Mouse (Mus musculus): ENCODE measurements at regions not wholly inside any gene's neighbourhood (a gene's known extent, or its start where the extent isn't known, plus 50 kb on each side); places are given as distances from the start of the nearest gene placed in this dataset.

DNA sequence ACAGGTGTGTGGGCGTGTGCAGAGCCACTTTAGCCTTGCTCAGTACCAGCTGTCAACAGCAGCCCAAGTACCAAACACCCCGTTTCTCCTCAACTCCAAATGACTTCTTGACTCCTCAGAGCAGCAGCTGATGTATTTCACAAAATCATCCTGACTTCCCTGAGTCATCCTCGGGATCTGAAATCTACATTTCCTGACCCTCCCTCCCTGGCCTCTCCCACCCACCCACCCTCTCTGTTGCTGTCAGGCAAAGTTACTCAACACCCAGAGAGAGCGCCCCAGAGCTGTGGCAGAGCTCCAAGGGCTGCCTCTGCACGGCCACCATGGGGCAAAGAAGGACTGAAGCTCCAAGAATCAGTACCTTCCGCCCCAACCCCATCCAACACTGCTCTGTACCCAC lies 83.5 kb upstream of the Cyp1b1 start:
- WGBS, result 85% methylated on average over 6 of the region's 6 CpGs
- Histone ChIP-seq H3K4me2 (no peak overlapping the region), H3K4me1 (replicated peaks) (no peaks in the 10 kb centered on the region), H3K36me3 (no peaks in the 10 kb centered on the region), H3K27ac (no peak overlapping the region), H3K27me3 (no peaks in the 10 kb centered on the region), H3K4me3 (no peak overlapping the region), H3K9me3 (no peaks in the 10 kb centered on the region), H3K9ac (no peak overlapping the region)
- ATAC-seq (ENCODE audit: low FRiP score), result no peak

DNA sequence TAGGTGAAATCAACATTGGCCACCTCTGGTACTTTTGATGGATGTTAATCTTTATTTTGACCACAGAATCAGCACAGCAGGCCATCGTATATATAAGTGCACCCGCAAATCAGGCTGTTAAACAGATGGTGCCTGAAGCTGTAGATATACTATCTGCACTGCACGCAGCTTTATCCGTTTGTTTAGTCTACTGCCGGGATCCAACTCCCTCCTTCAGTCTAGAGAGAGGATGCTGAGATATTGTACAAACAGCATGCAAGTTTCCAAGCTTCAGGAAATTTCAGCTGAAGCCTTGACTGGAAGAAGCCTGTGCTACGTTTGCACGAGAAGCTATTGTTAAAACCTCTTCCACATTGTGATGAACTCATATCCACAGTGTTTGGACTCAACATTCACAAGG lies 75.3 kb upstream of the Cyp1b1 start:
- no peak for ATAC-seq (ENCODE audit: low FRiP score)
- 81% methylated on average over 7 of the region's 7 CpGs for WGBS
- Histone ChIP-seq H3K27ac (no peak overlapping the region), H3K9me3 (no peaks in the 10 kb centered on the region), H3K9ac (no peak overlapping the region), H3K27me3 (no peaks in the 10 kb centered on the region), H3K4me2 (no peak overlapping the region), H3K36me3 (no peaks in the 10 kb centered on the region), H3K4me3 (no peak overlapping the region), H3K4me1 (replicated peaks) (no peaks in the 10 kb centered on the region)

DNA sequence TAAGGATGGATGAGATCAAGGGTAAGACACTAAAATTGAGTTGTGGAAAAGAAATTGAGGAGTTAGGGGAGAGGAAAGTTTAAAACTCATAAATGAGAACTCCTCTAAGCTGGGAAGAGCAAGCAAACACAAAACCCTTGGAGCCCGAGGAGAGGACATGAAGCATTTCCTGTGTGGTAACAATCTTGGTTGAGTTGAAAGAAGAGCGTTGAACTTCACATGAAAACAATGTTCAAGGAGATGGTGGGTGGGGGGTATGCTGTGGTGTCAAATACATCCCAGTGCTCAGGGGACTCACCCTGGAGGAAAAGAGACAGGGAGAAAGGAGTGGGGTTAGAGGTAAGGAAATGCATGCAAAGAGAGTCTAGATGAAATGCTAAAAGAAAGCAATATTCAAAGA lies 72.3 kb upstream of the Cyp1b1 start:
- Histone ChIP-seq H3K4me3 (no peak overlapping the region), H3K9me3 (no peaks in the 10 kb centered on the region), H3K36me3 (no peaks in the 10 kb centered on the region), H3K9ac (no peak overlapping the region), H3K4me1 (replicated peaks) (no peaks in the 10 kb centered on the region), H3K4me2 (no peak overlapping the region), H3K27me3 (no peaks in the 10 kb centered on the region), H3K27ac (no peak overlapping the region)
- no peak for ATAC-seq (ENCODE audit: low FRiP score)
- 89% methylated on average over 2 of the region's 2 CpGs for WGBS

DNA sequence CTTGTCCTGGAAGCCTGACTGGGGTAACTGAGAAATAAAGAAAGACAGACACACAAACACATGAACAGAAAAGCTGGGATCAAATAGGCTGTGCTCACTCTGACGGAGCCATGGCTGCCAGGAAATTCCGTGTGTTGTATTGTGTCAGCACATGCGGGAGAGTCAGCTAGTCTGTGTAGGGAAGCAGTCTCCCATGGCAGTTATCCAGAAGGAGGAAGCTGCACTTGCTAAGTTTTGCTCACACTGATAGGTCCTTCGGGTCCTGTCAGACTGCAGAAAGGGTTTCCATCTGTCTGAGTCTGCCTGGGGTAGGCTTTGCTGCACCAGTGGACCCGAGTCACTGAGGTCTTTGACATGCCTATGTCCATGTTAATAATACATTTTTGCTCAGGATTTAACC lies 71.8 kb upstream of the Cyp1b1 start:
- ATAC-seq (ENCODE audit: low FRiP score), result no peak
- no peaks in the 10 kb centered on the region for H3K27me3 ChIP-seq
- H3K36me3 ChIP-seq, result no peaks in the 10 kb centered on the region
- WGBS, result 79% methylated on average over 5 of the region's 5 CpGs
- no peak overlapping the region for H3K4me3 ChIP-seq
- no peak overlapping the region for H3K9ac ChIP-seq
- no peaks in the 10 kb centered on the region for H3K4me1 ChIP-seq (replicated peaks)
- no peak overlapping the region for H3K4me2 ChIP-seq
- H3K27ac ChIP-seq, result no peak overlapping the region
- no peaks in the 10 kb centered on the region for H3K9me3 ChIP-seq

DNA sequence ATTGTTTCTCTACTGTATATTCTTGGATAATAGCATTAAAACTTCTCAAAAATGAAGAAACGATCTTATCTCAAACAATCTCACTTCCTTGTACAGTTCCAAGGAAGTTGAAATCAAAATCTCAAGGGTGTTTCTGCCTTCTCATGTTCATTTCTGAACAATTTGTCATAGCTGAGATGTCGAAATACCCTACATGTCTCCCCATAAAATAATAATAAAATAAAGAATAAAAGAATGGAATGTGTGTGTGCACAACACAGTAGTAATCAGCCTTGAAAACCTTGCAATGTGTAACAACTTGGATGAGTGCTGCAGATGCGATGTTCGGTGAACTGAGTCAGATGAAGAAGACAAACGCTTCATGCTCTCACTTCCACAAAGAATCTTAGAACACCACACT lies 71.4 kb upstream of the Cyp1b1 start:
- Histone ChIP-seq H3K27ac (no peak overlapping the region), H3K9ac (no peak overlapping the region), H3K4me1 (replicated peaks) (no peaks in the 10 kb centered on the region), H3K9me3 (no peaks in the 10 kb centered on the region), H3K4me3 (no peak overlapping the region), H3K36me3 (no peaks in the 10 kb centered on the region), H3K27me3 (no peaks in the 10 kb centered on the region), H3K4me2 (no peak overlapping the region)
- 93% methylated on average over 5 of the region's 5 CpGs for WGBS
- ATAC-seq (ENCODE audit: low FRiP score), result no peak

DNA sequence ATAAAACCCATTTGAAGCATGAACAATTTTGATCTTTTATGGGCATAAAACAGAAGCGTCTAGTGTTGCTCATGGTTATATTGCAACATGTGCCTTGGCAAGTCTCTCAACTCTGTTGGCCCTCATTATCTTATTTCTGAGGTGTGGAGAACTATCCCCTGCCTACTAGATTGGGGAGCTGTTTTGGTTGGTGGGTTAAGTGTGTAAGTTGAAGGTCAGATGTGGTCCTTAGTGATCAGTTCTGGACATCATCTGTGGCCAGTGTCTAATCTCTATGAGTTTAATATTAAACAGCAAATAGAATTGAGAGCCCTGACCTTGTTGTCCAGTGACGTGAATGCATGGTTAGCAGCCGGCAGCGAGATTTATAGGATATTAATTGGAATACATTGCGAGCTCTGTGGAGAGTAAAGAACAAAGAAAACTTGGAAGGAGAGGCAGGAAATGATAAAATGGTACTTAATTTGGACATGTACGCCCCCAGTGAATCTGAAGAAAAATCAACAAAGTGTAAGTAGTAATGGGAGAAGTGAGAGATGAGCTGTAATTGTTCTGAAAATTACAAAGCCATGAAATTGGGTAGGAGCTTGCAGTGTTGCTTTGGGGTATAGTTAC lies 69.5 kb upstream of the Cyp1b1 start:
- no peaks in the 10 kb centered on the region for H3K27me3 ChIP-seq
- no peak overlapping the region for H3K27ac ChIP-seq
- ATAC-seq (ENCODE audit: low FRiP score), result no peak
- no peaks in the 10 kb centered on the region for H3K36me3 ChIP-seq
- no peaks in the 10 kb centered on the region for H3K4me1 ChIP-seq (replicated peaks)
- H3K4me3 ChIP-seq, result no peak overlapping the region
- no peak overlapping the region for H3K4me2 ChIP-seq
- no peaks in the 10 kb centered on the region for H3K9me3 ChIP-seq
- H3K9ac ChIP-seq, result no peak overlapping the region
- 85% methylated on average over 6 of the region's 6 CpGs for WGBS

DNA sequence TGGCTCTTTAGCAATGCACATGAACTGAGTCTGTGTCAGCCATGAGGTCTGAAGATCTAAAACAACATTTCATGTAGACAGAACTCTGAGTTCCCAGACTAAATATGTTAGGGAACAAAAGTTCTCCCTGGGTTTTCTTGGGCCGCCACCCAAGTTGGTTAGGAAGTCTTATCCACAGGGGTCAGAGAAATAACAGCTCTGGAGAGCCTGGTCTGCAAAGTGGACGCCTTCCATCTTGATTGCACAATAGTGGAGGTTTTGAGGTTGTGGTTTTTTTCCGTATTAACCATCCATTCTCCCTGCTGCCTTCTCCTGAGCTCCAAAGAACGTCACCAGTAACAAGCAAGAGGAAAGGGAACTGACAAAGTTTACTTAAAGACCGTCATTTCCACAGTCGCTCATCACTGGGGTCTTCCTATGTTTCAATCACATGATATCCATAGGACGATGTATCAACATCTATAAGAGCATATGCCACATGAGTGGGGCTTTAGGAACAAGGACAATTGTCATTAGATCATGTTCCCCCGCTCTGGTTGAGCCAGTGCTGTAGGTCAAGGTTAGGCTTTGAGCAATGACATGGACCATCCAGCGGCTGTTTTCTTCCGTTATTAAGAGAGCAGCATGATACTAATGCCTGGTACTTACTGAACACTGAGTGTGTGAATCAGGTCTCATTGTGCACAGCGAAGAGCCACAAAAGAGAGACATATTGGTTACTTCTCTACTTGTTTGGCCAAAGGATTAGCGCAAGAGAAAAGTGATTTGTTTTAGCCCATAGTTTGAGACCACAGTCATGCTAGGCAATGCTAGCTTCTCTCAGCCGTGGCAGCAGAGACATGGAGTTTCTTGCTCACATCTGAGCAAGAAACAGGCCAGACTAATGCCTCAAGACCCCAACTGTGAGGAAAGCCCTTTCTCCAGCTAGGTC lies 67.1 kb upstream of the Cyp1b1 start:
- Histone ChIP-seq H3K4me3 (no peak overlapping the region), H3K4me2 (no peak overlapping the region), H3K9ac (no peak overlapping the region), H3K4me1 (replicated peaks) (no peaks in the 10 kb centered on the region), H3K9me3 (no peaks in the 10 kb centered on the region), H3K27ac (no peak overlapping the region), H3K27me3 (no peaks in the 10 kb centered on the region), H3K36me3 (no peaks in the 10 kb centered on the region)
- no peak for ATAC-seq (ENCODE audit: low FRiP score)
- 93% methylated on average over 13 of the region's 13 CpGs for WGBS

DNA sequence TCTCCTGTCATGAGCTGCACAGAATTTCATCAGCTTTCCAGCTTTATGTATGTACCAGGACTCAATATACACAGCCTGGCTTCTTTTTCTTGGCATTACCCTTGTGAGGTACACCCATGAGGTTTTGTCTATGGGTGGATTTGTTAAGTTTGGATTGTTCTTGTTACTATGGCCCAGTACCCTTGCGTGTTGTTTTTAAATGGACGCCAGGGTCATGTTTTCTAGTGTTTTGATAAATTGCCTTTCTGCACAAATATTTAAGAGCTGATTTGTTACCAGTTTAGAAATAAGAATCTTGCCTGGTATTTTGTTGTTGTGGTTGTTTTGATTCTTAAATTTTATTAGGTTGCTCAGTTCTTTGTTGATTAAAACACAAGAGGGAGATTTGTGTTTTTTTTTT lies 66.4 kb upstream of the Cyp1b1 start:
- no peak for ATAC-seq (ENCODE audit: low FRiP score)
- Histone ChIP-seq H3K4me2 (no peak overlapping the region), H3K4me3 (no peak overlapping the region), H3K36me3 (no peaks in the 10 kb centered on the region), H3K9me3 (no peaks in the 10 kb centered on the region), H3K4me1 (replicated peaks) (no peaks in the 10 kb centered on the region), H3K9ac (no peak overlapping the region), H3K27ac (no peak overlapping the region), H3K27me3 (no peaks in the 10 kb centered on the region)
- 95% methylated on average over 2 of the region's 2 CpGs for WGBS

DNA sequence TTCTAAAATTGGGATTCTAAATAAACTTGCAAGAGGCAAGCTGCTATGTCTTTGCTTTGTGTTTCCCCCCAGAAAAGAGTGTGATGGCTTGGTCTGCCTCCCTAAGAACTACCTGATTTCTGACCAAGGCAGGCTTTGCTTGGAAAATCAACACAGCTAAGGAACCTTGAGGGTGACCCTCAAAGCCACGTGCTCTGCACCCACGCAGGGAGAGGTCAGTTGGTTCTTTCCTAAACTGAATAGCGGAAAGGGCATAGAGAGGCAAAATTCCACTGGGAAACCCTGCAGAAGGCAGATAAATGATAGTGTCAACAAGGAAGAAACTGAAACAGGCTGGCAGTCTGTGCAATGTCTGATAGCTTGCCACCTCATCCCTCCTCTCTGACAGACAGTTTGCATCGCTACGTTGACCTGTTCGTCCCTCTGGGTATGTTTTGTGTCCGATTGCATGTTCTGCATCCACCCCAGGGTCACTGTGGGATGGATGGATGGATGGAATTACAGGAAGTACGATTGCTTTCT lies 63.1 kb upstream of the Cyp1b1 start:
- no peak overlapping the region for H3K27ac ChIP-seq
- no peak overlapping the region for H3K4me3 ChIP-seq
- no peak overlapping the region for H3K4me2 ChIP-seq
- H3K4me1 ChIP-seq (replicated peaks), result no peaks in the 10 kb centered on the region
- no peak for ATAC-seq (ENCODE audit: low FRiP score)
- H3K9ac ChIP-seq, result no peak overlapping the region
- no peaks in the 10 kb centered on the region for H3K36me3 ChIP-seq
- no peaks in the 10 kb centered on the region for H3K27me3 ChIP-seq
- H3K9me3 ChIP-seq, result no peaks in the 10 kb centered on the region
- WGBS, result 77% methylated on average over 8 of the region's 8 CpGs

DNA sequence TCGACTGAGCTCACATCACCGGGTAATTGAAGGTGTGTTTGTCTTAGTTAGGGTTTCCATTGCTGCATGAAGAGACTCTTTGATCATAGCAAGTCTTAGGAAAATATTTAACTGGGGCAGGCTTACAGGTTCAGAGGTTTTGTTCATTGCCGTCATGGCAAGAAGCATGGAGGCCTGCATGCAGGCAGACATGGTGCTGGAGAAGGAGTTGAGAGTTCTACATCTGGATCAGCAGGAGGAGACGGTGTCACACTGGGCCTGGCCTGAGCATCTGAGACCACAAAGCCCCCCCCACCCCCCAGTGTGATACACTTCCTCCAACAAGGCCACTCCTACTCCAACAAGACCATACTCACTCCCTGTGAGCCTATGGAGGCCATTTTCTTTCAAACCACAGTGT lies 61.3 kb upstream of the Cyp1b1 start:
- ATAC-seq (ENCODE audit: low FRiP score), result no peak
- Histone ChIP-seq H3K9ac (no peak overlapping the region), H3K27ac (no peak overlapping the region), H3K4me2 (no peak overlapping the region), H3K9me3 (no peaks in the 10 kb centered on the region), H3K4me3 (no peak overlapping the region), H3K27me3 (no peaks in the 10 kb centered on the region), H3K36me3 (no peaks in the 10 kb centered on the region), H3K4me1 (replicated peaks) (peaks cover 6% of the 10 kb centered on the region)
- WGBS, result 92% methylated on average over 4 of the region's 4 CpGs

DNA sequence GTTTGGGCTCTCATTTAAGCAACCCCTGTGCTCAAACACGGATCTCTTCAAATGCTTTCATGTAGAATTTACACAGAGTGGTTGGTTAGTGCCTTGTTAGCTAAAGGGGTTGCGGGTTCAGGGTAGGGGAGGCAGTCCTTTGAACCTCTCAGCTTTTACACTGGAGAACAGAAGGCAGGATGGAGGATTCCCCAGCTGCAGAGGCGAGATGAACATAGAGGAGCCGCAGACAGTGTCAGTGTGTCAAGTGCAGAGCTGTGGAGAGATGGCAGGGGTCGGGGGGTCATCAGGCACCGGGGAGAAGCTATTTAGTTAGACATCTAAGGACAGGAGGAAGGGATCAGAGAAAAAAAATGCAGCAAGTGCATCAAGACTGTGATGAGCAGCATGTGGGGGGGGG lies 60.4 kb upstream of the Cyp1b1 start:
- Histone ChIP-seq H3K9ac (no peak overlapping the region), H3K4me3 (no peak overlapping the region), H3K27me3 (no peaks in the 10 kb centered on the region), H3K36me3 (no peaks in the 10 kb centered on the region), H3K27ac (no peak overlapping the region), H3K4me2 (no peak overlapping the region), H3K4me1 (replicated peaks) (peaks cover 6% of the 10 kb centered on the region), H3K9me3 (no peaks in the 10 kb centered on the region)
- WGBS, result 57% methylated on average over 6 of the region's 6 CpGs
- ATAC-seq (ENCODE audit: low FRiP score), result no peak

DNA sequence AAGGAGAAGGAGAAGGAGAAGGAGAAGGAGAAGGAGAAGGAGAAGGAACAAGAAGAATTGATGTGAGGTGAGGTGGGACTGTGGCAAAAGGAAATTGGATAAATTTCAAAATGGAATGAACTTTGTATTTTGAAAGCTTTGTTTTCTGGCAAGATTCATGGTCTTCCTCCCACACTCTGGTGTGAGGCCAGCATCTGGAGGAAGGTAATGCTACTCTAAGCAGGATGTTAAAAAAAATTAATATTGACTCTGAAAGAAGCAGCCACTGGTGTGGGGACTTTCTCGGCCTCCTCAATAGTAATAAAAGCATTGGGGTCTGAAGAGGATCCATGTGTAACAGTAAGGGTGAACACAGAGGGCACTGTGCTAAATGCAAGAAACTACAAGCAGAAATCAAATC lies 59.4 kb upstream of the Cyp1b1 start:
- Histone ChIP-seq H3K4me1 (replicated peaks) (peaks cover 6% of the 10 kb centered on the region), H3K36me3 (no peaks in the 10 kb centered on the region), H3K9me3 (no peaks in the 10 kb centered on the region), H3K4me2 (no peak overlapping the region), H3K27ac (no peak overlapping the region), H3K4me3 (no peak overlapping the region), H3K27me3 (no peaks in the 10 kb centered on the region), H3K9ac (no peak overlapping the region)
- no peak for ATAC-seq (ENCODE audit: low FRiP score)
- 74% methylated on average over 1 of the region's 1 CpGs for WGBS

DNA sequence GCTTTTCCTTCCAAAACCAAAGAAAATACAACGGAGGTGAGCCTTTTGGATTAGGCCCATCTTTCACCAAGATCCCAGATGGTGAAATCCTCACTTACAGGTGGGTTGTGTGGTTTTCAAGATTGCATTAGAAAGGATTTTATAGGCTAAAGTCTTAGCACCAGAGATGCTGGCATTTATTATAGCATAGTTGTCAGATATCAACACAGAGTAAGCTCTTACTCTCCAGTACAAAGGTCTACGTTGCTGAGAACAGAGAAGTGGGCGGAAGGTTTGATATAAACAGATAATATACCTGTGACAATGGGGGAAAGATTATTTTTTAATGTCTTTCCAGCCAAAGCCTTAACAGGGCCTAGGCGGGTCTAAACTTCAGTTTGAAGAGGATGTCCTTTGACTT lies 57.4 kb upstream of the Cyp1b1 start:
- H3K36me3 ChIP-seq, result no peaks in the 10 kb centered on the region
- no peaks in the 10 kb centered on the region for H3K9me3 ChIP-seq
- H3K27me3 ChIP-seq, result no peaks in the 10 kb centered on the region
- no peak overlapping the region for H3K4me3 ChIP-seq
- H3K4me1 ChIP-seq (replicated peaks), result peaks cover 6% of the 10 kb centered on the region
- 0 out of 2 replicates have a peak overlapping the region, but pooled peaks have one; percentile 15 for H3K4me2 ChIP-seq
- no peak overlapping the region for H3K9ac ChIP-seq
- H3K27ac ChIP-seq, result no peak overlapping the region
- no peak for ATAC-seq (ENCODE audit: low FRiP score)
- WGBS, result 65% methylated on average over 4 of the region's 4 CpGs

All from hindbrain, embryonic 13.5 days (tissue).